Mouse (Mus musculus) heart, postnatal 36 days (tissue): ENCODE measurements at regions not wholly inside any gene's neighbourhood (a gene's known extent, or its start where the extent isn't known, plus 50 kb on each side); places are given as distances from the start of the nearest gene placed in this dataset.

Experiments used
- DNase-seq, 2 experiments: peaks; one replicate each; pipeline ENCODE4 v3.0.0; 2021 to 2022
- intact Hi-C: fragments of 180-260 bp; cut with DNase I; formaldehyde crosslinking; loops from one replicate; pipeline ENCODE4 v1.15.1; 2025

- intact Hi-C loops: no loop called here
- DNase-seq: no peak
Observed at GRCm38 (mm10) chr13:78717686-78718431, 518.3 kb upstream of the Nr2f1 start.

GRCm38 (mm10) chr13:78717159-78717558 lies 517.6 kb upstream of the Nr2f1 start:
- DNase-seq: no peak
- intact Hi-C loops: no loop called here

GRCm38 (mm10) chr13:78704693-78705092 lies 505.1 kb upstream of the Nr2f1 start:
- intact Hi-C loops: no loop called here
- no peak for DNase-seq

GRCm38 (mm10) chr13:78697814-78698519 lies 498.4 kb upstream of the Nr2f1 start:
- intact Hi-C loops: no loop called here
- peak in 1 of 2 experiments; percentile 2 for DNase-seq

GRCm38 (mm10) chr13:78679255-78679895 lies 479.8 kb upstream of the Nr2f1 start:
- intact Hi-C loops: no loop called here
- DNase-seq: no peak

GRCm38 (mm10) chr13:78678241-78678640 lies 478.7 kb upstream of the Nr2f1 start:
- DNase-seq: no peak
- intact Hi-C loops: no loop called here

- no peak for DNase-seq
- intact Hi-C loops: no loop called here
Observed at GRCm38 (mm10) chr13:78658285-78658684, 458.7 kb upstream of the Nr2f1 start.

- no peak for DNase-seq
- intact Hi-C loops: no loop called here
Observed at GRCm38 (mm10) chr13:78656766-78657165, 457.2 kb upstream of the Nr2f1 start.

GRCm38 (mm10) chr13:78656196-78656595 lies 456.6 kb upstream of the Nr2f1 start:
- DNase-seq: no peak
- intact Hi-C loops: no loop called here

GRCm38 (mm10) chr13:78650824-78651223 lies 451.3 kb upstream of the Nr2f1 start:
- intact Hi-C loops: no loop called here
- no peak for DNase-seq

GRCm38 (mm10) chr13:78644556-78644955 lies 445.0 kb upstream of the Nr2f1 start:
- DNase-seq: peak in 1 of 2 experiments; percentile 3
- intact Hi-C loops: loop anchor here (10.0 kb wide), 1 partner anchor 440 kb away; no protein-coding TSS in a partner anchor

GRCm38 (mm10) chr13:78643023-78643422 lies 443.5 kb upstream of the Nr2f1 start:
- intact Hi-C loops: loop anchor here (10.0 kb wide), 1 partner anchor 438 kb away; no protein-coding TSS in a partner anchor
- no peak for DNase-seq

GRCm38 (mm10) chr13:78642443-78642729 lies 442.8 kb upstream of the Nr2f1 start:
- intact Hi-C loops: loop anchor here (10.0 kb wide), 1 partner anchor 438 kb away; no protein-coding TSS in a partner anchor
- no peak for DNase-seq

- intact Hi-C loops: loop anchor here (10.0 kb wide), 1 partner anchor 437 kb away; no protein-coding TSS in a partner anchor
- no peak for DNase-seq
Observed at GRCm38 (mm10) chr13:78641687-78642442, 442.3 kb upstream of the Nr2f1 start.

GRCm38 (mm10) chr13:78640340-78640739 lies 440.8 kb upstream of the Nr2f1 start:
- intact Hi-C loops: loop anchor here (10.0 kb wide), 1 partner anchor 436 kb away; no protein-coding TSS in a partner anchor

GRCm38 (mm10) chr13:78638462-78638861 lies 438.9 kb upstream of the Nr2f1 start:
- DNase-seq: peak in 1 of 2 experiments; percentile 2
- intact Hi-C loops: no loop called here

More at GRCm38 (mm10) chr13:78640340-78640739, 440.8 kb upstream of the Nr2f1 start:
- no peak for DNase-seq

GRCm38 (mm10) chr13:78631609-78632008 lies 432.1 kb upstream of the Nr2f1 start:
- no peak for DNase-seq
- intact Hi-C loops: no loop called here

- DNase-seq: no peak
- intact Hi-C loops: no loop called here
Observed at GRCm38 (mm10) chr13:78629041-78629727, 429.6 kb upstream of the Nr2f1 start.

- no peak for DNase-seq
- intact Hi-C loops: no loop called here
Observed at GRCm38 (mm10) chr13:78623652-78624051, 424.1 kb upstream of the Nr2f1 start.

- DNase-seq: no peak
- intact Hi-C loops: no loop called here
Observed at GRCm38 (mm10) chr13:78602861-78603211, 403.3 kb upstream of the Nr2f1 start.
